15 mouse cellular contexts compared by ENCODE assay signal in the genomic region with DNA sequence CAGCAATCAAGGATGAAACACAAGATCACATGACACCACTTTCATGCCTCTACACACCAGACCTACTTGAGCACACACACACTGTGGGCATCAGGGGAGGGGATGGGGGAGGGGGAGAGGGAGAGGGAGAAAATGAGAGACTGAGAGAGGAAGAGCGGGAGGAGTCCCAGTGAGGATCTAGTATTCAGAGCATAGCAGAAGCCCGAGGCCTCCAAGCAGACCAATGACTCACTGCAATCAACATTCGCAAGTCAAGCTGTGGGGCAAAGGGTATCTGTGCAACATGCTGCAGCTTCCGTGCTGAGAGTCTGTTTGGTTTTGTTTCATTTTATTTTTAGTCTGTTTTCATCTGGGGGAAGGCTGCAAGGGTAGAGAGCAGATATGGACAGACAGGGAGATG. TPM values are rescaled to one million over a fixed set of nuclear protein-coding genes. Genes with fewer than 3 reads are reported as not detected.
DNase-seq lines count a peak whose midpoint lies in the region; ATAC-seq lines count a peak whose summit lies in the region.
"Had no signal": no experiment of that assay in that cellular context is flagged by ENCODE, and none has a peak within 500 bp of the region (broad histone marks: within the 10 kb centered on the region; RNA-seq: fewer than 3 reads in every experiment).

No protein-coding gene starts in this region.

- H3K27me3 ChIP-seq in heart, embryonic 15.5 days: no peaks in the 10 kb centered on the region

- H3K4me3 ChIP-seq in heart, embryonic 15.5 days: no peak overlapping the region

- H3K36me3 ChIP-seq in heart, embryonic 15.5 days: peaks cover 10% of the 10 kb centered on the region

- no peak overlapping the region for H3K4me2 ChIP-seq in heart, embryonic 15.5 days

- 27% methylated on average over 4 of the region's 4 CpGs for WGBS in heart, embryonic 15.5 days

- H3K9me3 ChIP-seq in heart, embryonic 15.5 days (replicated peaks): no peaks in the 10 kb centered on the region
- H3K9me3 ChIP-seq: G1E had no signal

- peak overlapping the region; percentile 23 for H3K27ac ChIP-seq in heart, embryonic 15.5 days

- no peak for DNase-seq in heart, postnatal 14 days
- DNase-seq in urinary bladder, postnatal 36 days (ENCODE audit: low spot score in 2 of 2): peak; percentile 21 to 39
- no peak for DNase-seq in urinary bladder, adult 2 months (ENCODE audit: low spot score)
- DNase-seq in brain, adult 2 months (ENCODE audit: low read depth, low spot score): peak; percentile 33
- DNase-seq in yolk sac, embryonic 10.5 days (ENCODE audit: low spot score): peak; percentile 53
- DNase-seq in spleen, postnatal 10 days (ENCODE audit: low spot score in 2 of 2): no peak
- no peak for DNase-seq in frontal cortex, postnatal 10 days (ENCODE audit: low spot score in 2 of 2)
- DNase-seq: kidney, adult 18-20 months; thymus, adult 2 months had no signal

- H3K9ac ChIP-seq in heart, embryonic 15.5 days: no peak overlapping the region

- peaks cover 11% of the 10 kb centered on the region for H3K4me1 ChIP-seq in heart, embryonic 15.5 days (replicated peaks)

- intact Hi-C loops in heart, postnatal 14 days (cut with DNase I): no loop called here

- ATAC-seq in heart, embryonic 15.5 days (replicated peaks; ENCODE audit: insufficient number of reproducible peaks, insufficient read depth, low FRiP score, low read depth): peak; percentile 73
- ATAC-seq: midbrain, embryonic 16.5 days had no signal

RNA-seq across cellular contexts. Expression of gene Wasl, which starts 32.7 kb away (rescaled TPM):
- polyA plus RNA-seq in heart, embryonic 15.5 days (2015; fragmentation: Nextera tagmentation; extraction: Ambion mirVana): 48.7 and 53.3 TPM in 2 replicates
- 10 to 100 TPM; 30.7 to 32.9 TPM for total RNA-seq in heart, postnatal 14 days (2021)
- polyA plus RNA-seq in urinary bladder, adult 2 months (2012; rRNA removed): 47.4 and 53.8 TPM in 2 replicates

RNA-seq across cellular contexts. Expression of gene Lmod2, which starts 34.5 kb away (rescaled TPM):
- 38.2 and 51.2 TPM in 2 replicates for polyA plus RNA-seq in heart, embryonic 15.5 days (2015; fragmentation: Nextera tagmentation; extraction: Ambion mirVana)
- 100 to 1,000 TPM; 413 to 423 TPM for total RNA-seq in heart, postnatal 14 days (2021)
- 0.03 TPM in 1 of 2 replicates, not detected in the other for polyA plus RNA-seq in urinary bladder, adult 2 months (2012; rRNA removed)
- total RNA-seq: common myeloid progenitor, adult 5-6 weeks; left cerebral cortex, postnatal 10 days had no signal
- polyA plus RNA-seq: G1E; midbrain, embryonic 16.5 days; small intestine, adult 2 months had no signal

Comparison
In these comparisons a context has a peak if more than half of its experiments do, and no peak if none do; other contexts are left out.
1. DNase-seq: peak in urinary bladder, postnatal 36 days (2 of 2), brain, adult 2 months (single experiment) and yolk sac, embryonic 10.5 days (single experiment); none in heart, postnatal 14 days (0 of 2), urinary bladder, adult 2 months (single experiment), spleen, postnatal 10 days (0 of 2) and frontal cortex, postnatal 10 days (0 of 2).
2. RNA of gene Lmod2, which starts 34.5 kb away (polyA plus RNA-seq): 38.2 to 51.2 TPM in heart, embryonic 15.5 days; 0.03 TPM in urinary bladder, adult 2 months; every median in the first group is over 10 times any median in the second.